Mouse (Mus musculus): Measurements from ENCODE around the gene Rpp25l. TPM values are rescaled to one million over a fixed set of nuclear protein-coding genes. Genes with fewer than 3 reads are reported as not detected.

Gene Rpp25l
- total RNA-seq, 2 experiments from 2014 or later: 22.5 to 24.4 TPM

DNA sequence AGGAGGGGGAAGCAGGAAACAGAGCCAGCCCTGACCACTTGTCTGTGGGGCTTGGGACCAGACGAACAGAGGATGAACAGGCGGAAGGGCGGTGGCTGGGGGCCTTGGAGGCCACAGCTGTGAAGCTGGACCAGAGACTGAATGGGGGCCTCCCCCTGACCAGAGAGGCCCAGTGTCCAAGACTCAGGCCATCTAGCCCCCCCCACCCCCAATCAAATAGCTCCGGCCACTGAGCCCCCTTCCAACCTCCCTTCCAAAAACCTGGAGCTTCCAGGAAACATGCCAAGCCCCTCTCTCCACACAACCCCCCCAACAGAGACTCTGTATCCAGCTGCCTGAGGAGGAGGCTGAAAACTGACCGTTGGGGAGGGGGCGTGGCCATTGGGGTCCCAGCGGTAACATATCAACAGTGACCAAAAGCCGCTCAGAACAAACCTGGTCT lies 40.8 kb downstream of the Rpp25l start:
- no peak for ATAC-seq (replicated peaks; ENCODE audit: poor library complexity)

DNA sequence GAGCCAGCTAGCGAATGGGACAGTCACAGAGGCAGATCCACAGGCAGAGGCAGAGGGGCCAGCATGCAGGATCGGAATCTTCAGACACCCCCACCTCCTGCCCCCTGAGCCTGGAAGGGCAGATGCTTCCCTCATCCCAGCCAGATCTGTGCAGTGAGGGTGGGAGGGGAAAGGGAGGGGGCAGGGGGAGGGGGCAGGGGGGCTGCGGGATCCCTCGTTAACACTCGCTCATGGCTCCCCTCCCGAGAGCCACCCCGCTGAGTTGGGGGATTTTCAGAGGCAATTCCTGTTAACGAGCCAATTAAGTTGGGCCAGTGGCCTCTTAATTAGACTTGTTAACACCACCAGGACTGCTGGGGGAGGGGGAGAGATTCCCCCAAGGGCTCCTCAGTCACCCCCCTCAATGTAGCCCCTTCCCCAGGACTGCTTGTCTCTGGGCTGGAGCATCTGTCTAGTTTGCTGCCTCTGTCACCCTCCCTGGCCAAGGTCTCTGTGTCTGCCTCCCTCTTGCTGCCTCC lies 41.3 kb downstream of the Rpp25l start:
- no peak for ATAC-seq (replicated peaks; ENCODE audit: poor library complexity)

DNA sequence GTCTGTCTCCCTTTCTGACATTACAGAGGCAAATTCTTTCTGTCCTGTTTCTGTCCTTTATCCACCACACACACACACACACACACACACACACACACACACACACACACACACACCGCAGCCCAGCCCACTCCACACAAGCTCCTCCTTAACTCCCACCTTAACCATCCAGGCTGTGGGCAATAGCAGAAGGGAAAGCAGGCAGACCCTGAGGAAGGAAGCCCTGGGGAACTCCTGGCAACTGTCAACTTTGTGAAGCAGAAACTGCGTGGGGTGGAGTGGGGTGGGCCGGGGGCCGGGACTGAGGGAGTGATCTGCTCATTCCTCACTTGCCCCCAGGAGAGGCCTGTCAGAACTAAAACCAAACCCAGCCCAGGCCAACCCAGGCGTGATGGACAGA lies 41.8 kb downstream of the Rpp25l start:
- ATAC-seq (replicated peaks; ENCODE audit: poor library complexity): no peak

DNA sequence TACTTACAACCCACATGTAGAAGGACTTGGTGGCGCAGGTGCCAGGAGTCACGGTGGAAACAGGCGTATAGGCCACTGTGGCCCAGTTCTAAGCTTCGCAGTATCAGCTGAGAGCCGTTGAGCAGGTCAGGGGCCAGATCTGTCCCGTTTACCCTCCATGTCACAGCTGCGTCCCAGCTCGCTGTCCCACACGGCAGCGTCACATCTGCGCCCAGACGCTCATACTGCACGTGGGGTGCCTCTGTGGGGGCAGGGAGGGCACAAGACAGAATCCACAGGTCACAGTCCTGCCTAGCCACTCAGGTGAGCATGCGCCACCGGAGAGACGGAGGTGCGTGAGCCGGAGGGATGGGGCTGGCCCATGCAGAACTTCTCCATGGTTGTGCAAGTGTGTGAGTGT lies 42.5 kb downstream of the Rpp25l start:
- ATAC-seq (replicated peaks; ENCODE audit: poor library complexity): no peak

DNA sequence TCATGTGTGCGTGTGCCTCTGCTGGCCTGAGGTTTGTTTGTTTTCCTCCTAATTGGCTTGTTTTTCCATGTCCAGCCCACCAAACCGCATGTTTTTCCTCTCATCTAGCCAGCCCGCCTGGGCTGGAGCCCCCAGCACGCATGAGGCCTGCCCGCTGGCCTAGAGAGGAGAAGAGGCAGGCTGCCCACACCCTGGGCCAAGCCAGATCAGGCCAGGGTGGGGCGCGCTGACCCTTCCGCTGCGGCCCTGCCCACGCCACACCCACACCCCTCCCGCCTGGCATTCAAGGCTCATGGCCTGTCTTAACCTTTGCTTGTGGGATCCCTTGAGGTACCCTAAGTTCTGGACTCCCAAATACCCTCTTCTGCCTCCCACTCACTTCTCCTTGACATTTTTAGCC lies 46.7 kb downstream of the Rpp25l start:
- ATAC-seq (replicated peaks; ENCODE audit: poor library complexity): no peak

DNA sequence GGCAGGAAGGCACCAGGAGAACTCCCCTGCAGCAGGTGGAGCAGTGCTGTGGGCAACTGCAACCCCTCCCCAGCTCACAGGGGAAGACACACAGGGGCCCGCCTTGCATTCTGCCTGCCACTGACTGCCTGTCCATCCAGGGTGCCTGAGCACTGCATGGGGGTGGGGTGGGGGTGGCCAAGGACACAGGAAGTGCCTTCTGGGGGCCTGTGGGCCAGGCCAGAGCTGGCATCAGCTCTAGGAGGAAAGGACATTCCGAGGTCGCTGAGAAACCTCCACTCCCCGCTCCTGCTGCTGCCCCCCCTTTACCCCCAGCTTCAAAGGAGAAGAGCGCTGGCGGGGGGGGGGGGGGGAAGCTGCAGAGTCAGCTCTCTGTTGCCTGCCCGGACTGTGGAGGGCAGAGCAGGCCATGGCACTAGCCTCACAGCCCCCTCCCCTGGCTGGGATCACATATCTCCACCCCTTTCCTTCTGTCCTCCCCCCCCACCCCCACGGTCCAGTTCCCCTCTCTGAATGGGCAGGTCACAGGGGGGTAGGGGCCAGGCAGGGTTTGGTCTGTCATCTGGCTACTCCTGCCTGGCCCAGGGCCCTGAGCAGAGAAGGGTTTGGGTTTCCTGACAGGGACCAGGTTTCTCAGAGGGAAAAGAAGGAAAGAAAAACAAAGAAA lies 48.2 kb downstream of the Rpp25l start:
- ATAC-seq (replicated peaks; ENCODE audit: poor library complexity): no peak

DNA sequence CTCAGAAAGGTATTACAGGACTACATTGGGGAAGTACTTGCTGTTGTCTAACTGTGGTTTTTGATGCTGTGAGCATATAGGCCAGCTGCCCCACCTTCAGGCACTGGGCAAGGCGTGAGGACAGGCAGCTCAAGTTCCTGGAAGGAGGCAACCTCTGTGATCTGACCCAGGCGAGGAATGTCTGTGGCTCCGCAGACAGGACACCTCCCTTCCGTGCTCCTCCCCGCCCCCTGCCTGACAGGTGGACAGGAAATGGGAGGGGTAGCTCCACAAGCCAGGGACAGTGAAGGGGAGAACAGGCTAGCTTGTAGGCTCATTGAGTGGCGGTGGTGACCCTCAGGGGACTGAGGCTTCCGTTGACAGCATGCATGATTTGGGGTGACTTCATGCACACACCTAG lies 48.8 kb downstream of the Rpp25l start:
- no peak for ATAC-seq (replicated peaks; ENCODE audit: poor library complexity)

DNA sequence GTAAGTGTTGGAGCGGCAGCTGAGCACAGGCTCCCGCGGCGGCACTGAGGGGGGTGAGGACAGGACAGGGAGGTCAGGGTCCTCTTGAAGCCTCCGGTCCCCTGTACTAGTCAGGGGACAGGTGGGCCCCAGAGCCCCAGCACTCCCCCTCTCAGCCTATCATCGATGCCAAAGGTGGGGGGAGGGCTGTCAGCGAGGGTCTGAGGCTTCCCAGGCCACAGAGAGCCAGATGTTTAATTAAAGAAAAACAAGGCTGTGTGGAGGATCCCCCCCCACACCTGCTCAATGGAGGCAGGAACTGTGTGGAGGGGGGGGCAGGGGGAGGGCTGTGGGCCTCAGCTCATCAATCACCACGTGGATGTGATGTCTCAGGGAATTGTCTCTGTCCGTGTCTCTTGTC lies 49.7 kb downstream of the Rpp25l start:
- no peak for ATAC-seq (replicated peaks; ENCODE audit: poor library complexity)

DNA sequence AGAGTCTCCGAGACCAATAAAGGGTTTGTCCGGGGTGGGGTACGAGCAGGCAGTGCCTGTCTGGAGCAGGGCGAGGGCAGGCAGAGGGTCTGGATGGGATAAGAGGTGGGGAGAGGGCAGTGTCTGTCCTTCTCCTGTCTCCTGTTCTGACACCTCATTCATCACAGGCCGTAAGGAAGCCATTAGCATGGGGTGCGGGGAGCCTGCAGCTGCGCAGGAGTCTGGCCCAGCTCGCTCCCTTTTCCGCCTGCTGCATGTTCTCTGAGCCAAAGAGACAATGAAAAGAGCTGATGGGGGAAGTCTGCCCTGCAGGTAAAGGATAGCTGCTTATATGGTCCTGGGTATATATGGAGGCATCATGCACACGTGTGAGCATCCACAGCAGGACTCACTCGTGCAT lies 50.6 kb downstream of the Rpp25l start:
- ATAC-seq (replicated peaks; ENCODE audit: poor library complexity): no peak

Other genes with a start within 250 kb of the Rpp25l start
- 18.7 and 26.8 TPM in 2 replicates for gene Kif24, start 248.6 kb downstream of the Rpp25l start, total RNA-seq (2015)
- gene Kif24, start 248.6 kb downstream of the Rpp25l start, total RNA-seq (2017): 14.3 and 16.2 TPM in 2 replicates
- 28.7 and 29.6 TPM in 2 replicates for gene Nudt2, start 248.4 kb downstream of the Rpp25l start, total RNA-seq (2015)
- 23.3 and 28.1 TPM in 2 replicates for gene Nudt2, start 248.4 kb downstream of the Rpp25l start, total RNA-seq (2017)
- gene AI464131, start 210.5 kb downstream of the Rpp25l start, total RNA-seq (2015): not detected in 2 replicates
- 0.12 TPM in 1 of 2 replicates, not detected in the other for gene AI464131, start 210.5 kb downstream of the Rpp25l start, total RNA-seq (2017)
- gene 1110017D15Rik, start 196.2 kb downstream of the Rpp25l start, total RNA-seq (2015): not detected in 2 replicates
- gene 1110017D15Rik, start 196.2 kb downstream of the Rpp25l start, total RNA-seq (2017): not detected in 2 replicates
- 0.98 and 1.1 TPM in 2 replicates for gene Fam219a, start 144.0 kb downstream of the Rpp25l start, total RNA-seq (2015)
- gene Fam219a, start 144.0 kb downstream of the Rpp25l start, total RNA-seq (2017): 0.33 and 4.1 TPM in 2 replicates
- 0.44 TPM in 1 of 2 replicates, not detected in the other for gene Dnaic1, start 143.8 kb downstream of the Rpp25l start, total RNA-seq (2015)
- not detected in 2 replicates for gene Dnaic1, start 143.8 kb downstream of the Rpp25l start, total RNA-seq (2017)
- gene Enho, start 73.2 kb downstream of the Rpp25l start, total RNA-seq (2015): not detected in 2 replicates
- not detected in 2 replicates for gene Enho, start 73.2 kb downstream of the Rpp25l start, total RNA-seq (2017)
- gene Cntfr, start 16.4 kb downstream of the Rpp25l start, total RNA-seq (2015): not detected in 2 replicates
- gene Cntfr, start 16.4 kb downstream of the Rpp25l start, total RNA-seq (2017): not detected in 2 replicates
- 28.2 and 46.9 TPM in 2 replicates for gene Il11ra1, start 13.5 kb downstream of the Rpp25l start, total RNA-seq (2015)
- gene Il11ra1, start 13.5 kb downstream of the Rpp25l start, total RNA-seq (2017): 132 and 149 TPM in 2 replicates
- gene Dctn3, start 9.6 kb upstream of the Rpp25l start, total RNA-seq (2015): 57.9 and 75.6 TPM in 2 replicates
- gene Dctn3, start 9.6 kb upstream of the Rpp25l start, total RNA-seq (2017): 73.4 and 94.6 TPM in 2 replicates
- not detected in 2 replicates for gene Arid3c, start 17.6 kb upstream of the Rpp25l start, total RNA-seq (2015)
- not detected in 2 replicates for gene Arid3c, start 17.6 kb upstream of the Rpp25l start, total RNA-seq (2017)
- gene Galt, start 41.7 kb upstream of the Rpp25l start, total RNA-seq (2015): 31.5 and 34.7 TPM in 2 replicates
- gene Galt, start 41.7 kb upstream of the Rpp25l start, total RNA-seq (2017): 26.1 and 36.4 TPM in 2 replicates
- gene Sigmar1, start 42.6 kb upstream of the Rpp25l start, total RNA-seq (2015): 60.8 and 66.4 TPM in 2 replicates
- gene Sigmar1, start 42.6 kb upstream of the Rpp25l start, total RNA-seq (2017): 68.0 and 76.3 TPM in 2 replicates
- 7.9 and 9.8 TPM in 2 replicates for gene Ccl27a, start 60.7 kb upstream of the Rpp25l start, total RNA-seq (2015)
- 8.9 and 11.6 TPM in 2 replicates for gene Ccl27a, start 60.7 kb upstream of the Rpp25l start, total RNA-seq (2017)
- not detected in 2 replicates for gene Gm21541, start 190.1 kb upstream of the Rpp25l start, total RNA-seq (2015)
- gene Gm21541, start 190.1 kb upstream of the Rpp25l start, total RNA-seq (2017): not detected in 2 replicates
- gene Gm20878, start 228.0 kb upstream of the Rpp25l start, total RNA-seq (2015): 1.1 and 1.5 TPM in 2 replicates
- gene Gm20878, start 228.0 kb upstream of the Rpp25l start, total RNA-seq (2017): 1.8 and 5.5 TPM in 2 replicates

Data from megakaryocyte progenitor cell, adult 5-6 weeks (primary cell).